Mouse (Mus musculus) c-Kit-positive CD71-negative TER-119-negative erythroid progenitor cells, embryonic 14.5 days (primary cell): ENCODE measurements around the gene Tbc1d13.
"Not testable (repeated sequence)": the region's sequence is repeated elsewhere in the genome, so short reads cannot be mapped to it uniquely, and the experiment has no call there.

Source experiments
- DNase-seq: peaks from one replicate; pipeline ENCODE4 v3.0.0-alpha.2; 2013; ENCODE audit warnings: low read depth

Gene Tbc1d13

DNA sequence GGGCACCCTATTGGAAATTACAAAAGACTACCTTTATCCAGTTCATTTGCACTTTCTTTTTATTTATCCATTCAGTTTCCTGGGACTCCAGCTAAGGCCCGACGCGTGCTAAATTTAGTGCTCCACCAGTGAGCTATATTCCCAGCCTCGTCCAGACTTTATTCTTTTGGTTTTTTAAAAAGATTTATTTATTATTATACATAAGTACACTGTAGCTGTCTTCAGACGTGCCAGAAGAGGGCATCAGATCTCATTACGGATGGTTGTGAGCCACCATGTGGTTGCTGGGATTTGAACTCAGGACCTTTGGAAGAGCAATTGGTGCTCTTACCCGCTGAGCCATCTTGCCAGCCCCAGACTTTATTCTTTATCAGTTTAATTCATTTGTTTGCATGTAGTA is 45.2 kb downstream of the Tbc1d13 start:
- DNase-seq: not testable (repeated sequence)

DNA sequence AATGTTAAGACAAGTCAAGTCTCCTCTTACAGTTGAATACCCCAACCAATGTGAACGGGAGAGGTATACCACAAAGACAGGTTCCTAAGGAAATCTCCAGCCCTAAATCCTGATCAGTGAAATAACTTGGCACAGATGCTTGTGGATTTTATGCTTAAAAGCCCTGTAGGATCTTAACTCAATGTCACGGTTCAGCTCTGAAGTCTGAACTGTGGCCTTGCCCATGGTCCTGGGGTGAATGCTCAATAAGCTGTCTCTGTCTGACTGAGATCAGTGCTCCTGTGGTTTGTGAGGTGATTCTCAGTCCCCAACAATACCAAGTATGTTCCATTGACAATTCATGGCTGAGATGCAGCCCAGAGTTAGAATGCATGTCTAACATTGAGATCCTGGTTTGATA is 48.9 kb downstream of the Tbc1d13 start:
- DNase-seq: no peak

DNA sequence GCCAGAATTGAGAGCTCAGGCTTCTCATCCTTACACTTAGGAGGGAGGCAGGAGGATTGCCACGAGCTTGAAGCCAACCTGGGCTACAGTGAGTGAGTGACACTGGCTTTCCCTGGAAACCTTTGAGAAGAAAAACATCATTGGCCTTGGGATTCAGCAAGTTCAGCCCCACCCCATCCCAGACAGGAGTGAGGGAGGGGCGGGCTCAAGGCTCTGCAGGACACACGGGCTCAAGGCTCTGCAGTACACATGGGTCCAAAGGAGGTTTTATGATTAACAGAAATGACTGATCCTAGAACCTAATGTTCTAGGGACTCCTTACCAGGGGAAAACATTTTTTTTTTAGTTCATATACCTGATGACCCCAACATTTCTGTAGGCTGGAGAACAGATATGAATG is 50.2 kb downstream of the Tbc1d13 start:
- DNase-seq: no peak

DNA sequence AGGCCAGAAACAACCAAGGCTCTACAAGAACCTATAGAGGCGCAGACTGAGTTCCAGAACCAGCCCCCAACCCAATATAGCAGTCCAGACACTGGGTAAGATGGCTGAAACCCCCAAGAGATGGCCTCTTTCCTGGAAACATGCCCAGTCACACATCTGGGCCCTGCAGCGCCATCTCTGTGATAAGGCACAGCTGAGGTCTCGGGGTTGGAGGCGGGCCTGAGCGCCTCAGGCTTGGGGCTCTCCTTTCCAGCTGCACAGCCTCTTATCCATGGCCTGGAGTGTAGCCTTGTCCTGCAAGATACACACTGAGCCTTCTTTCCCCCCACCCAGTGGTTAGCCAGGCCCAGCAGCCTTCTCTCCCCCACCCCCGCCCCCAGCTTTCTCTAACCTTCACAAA is 51.7 kb downstream of the Tbc1d13 start:
- DNase-seq: no peak

DNA sequence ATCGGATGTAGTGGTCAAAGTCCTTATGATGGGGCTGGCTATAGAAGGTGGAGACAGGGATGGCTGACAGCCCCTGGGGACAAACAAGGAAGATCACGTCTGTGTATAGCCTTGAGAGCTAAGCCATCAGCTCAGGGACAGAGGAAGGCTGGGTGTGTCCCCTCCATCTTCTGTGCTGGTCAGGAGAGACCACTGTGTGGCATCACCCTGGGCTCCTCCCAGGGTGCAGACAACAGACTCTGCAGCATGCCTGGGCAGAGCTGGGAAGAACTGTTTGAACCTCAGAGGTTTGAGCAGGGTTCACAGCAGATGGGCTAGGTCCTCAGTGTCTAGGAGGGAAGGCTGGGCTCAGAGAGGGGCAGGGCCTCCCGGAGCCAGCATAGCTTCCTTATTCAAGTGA is 52.1 kb downstream of the Tbc1d13 start:
- DNase-seq: no peak

DNA sequence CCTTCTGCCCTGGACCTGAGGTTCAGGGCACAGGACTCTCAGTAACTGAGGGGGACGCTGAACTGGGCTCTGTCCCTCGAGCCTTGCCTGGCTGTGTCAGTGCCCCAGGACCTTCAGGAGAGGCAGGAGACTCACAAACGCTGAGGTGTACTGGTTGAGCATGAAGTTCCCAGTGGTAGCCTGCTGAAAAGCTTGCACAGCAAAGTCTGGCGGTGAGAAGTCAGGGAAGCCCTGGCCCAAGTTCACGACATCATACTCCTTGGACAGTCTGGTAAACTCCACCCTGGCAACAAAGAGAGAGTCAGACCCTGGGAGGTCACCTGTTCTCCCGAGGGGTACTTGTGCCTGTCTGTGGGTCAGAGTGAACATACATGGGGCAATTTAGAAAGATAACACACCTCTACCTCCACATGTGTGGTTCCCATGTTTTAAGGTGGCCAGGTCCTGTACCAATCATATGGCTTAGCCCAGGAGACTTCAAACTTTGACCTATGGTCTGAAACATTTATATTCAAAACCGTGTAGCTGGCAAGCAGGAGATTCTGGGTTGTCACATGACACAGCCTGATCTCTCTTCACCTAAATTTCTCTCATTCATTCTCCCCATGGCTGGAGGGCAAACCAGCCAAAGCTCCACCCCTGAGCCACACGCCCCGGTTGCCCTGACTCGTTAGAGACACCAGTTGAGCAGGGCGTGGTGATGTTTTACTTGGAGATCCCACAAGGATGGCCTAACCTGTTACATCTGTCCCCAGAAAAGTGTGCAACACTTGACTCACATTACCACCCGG is 58.4 kb downstream of the Tbc1d13 start:
- no peak for DNase-seq

DNA sequence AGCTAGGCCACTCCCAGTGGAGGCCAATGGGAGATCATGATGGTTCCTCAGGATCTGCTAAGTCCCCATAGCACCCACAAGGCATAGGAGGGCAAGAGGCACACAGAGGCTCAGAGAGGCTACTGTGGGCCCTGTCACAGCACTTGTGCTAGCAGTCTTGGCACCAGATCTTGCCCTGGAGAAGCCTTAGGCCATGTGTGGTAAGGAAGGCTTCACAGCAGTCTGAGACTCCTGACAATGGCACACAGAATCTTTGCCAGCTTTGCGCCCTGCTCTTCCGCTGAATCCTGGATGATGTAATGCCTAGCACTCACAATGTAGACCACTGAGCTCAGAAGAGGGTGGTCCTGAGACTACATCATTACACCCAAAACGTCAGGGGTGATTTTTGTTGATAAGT is 61.1 kb downstream of the Tbc1d13 start:
- no peak for DNase-seq

DNA sequence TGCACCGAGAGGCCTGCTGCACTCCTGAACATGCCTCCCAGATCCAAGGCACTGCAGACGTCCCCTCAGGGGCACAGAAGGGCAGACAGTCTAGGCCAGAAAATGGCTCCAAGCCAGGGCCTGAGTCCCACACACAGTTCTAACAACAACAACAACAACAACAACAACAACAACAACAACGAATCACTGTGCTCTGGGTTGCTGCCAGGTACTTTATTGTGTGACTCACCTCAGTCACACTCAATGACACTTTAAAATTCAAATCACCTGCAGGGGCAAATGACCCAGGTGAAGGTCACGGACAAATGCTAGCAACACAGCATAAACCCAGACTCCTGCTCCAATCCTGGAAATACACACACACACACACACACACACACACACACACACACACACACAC is 64.5 kb downstream of the Tbc1d13 start:
- no peak for DNase-seq

DNA sequence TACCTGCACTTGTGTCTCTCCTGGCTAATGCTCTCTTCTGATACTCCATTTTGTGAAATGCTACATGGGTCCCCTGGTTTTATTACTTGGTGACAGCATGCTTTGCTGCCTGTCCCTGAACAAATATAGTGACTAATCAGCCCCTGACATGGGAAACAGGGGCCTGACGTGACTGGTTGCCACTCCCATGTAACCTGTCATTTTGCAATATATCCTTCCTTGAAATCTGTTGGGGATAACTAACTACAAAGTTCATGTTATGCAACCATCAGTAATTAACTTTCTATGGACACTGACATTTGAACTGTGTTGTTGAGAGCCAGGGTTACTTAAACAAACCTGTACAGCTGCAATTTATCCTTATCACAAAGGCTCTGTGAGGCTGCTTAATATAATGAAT is 66.4 kb downstream of the Tbc1d13 start:
- no peak for DNase-seq

DNA sequence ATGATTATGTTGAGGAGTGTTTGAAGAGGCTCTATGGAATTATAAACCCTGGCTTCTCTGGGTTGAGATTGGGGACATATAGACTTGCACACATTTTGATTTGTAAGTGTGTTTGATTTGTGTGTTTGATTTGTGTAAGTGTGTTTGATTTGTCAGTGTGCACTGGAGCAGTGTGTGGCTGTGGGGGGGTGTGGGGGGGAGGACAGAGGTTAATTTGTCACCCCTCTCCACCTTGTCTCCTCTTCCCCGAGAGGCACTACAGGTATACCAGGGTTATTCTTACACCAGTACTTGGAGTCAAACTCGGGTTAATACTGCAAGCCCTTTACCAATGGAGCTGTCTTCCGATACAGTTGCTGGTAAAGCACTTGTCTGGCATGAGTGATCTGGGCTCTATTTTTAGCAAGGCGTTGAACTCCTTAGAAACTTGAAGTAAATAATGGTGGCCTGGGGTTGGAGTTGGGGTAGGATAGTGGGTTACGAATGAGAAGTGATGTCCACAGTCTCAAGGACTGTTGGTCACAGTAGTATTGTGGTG is 66.9 kb downstream of the Tbc1d13 start:
- DNase-seq: no peak
